Mouse (Mus musculus) small intestine, adult 2 months (tissue): ENCODE measurements at regions not wholly inside any gene's neighbourhood (a gene's known extent, or its start where the extent isn't known, plus 50 kb on each side); places are given as distances from the start of the nearest gene placed in this dataset.

Experiments
- CTCF ChIP-seq: fragments of 200-500 bp; IDR thresholded peaks from 2 replicates; pipeline ENCODE4 v1.5.1; 2012; ENCODE audit warnings: low read depth, mild to moderate bottlenecking, control low read depth, inconsistent platforms, low read length, moderate library complexity, mixed read lengths; ENCODE audit not compliant: insufficient replicate concordance, insufficient read length; ENCODE audit errors: extremely low read depth
- POLR2A ChIP-seq: fragments of 200-500 bp; IDR thresholded peaks from 2 replicates; pipeline ENCODE4 v1.6.1; 2012; ENCODE audit warnings: low read depth, mild to moderate bottlenecking, control low read depth, inconsistent platforms, low read length, moderate library complexity

DNA sequence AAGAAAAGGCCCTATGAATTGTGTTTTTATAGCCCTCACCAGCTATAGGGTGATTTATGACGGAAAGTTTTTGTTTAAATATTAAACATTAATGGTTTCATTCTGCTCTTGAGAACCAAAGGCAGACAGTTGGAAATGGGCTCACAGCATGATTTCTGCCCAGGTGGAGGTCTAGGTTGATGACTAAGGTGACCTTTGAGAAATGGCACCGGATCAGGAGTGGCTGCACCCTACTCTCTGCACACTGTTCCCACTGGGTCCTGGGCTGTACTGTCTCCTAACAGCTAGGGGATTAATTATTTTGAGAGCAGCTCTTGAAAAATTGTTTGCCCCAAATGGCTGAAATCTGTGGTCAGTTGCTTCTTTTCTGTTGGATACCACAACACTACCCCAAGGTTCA is 68.7 kb upstream of the Kl start:
- TF ChIP-seq CTCF: no peak
- no peak for TF ChIP-seq POLR2A
